Mouse (Mus musculus) embryonic fibroblast, embryonic 13.5 days (primary cell): ENCODE measurements around the gene Gga2. TPM values are rescaled to one million over a fixed set of nuclear protein-coding genes. Genes with fewer than 3 reads are reported as not detected.

ENCODE experiments used
- H3K27ac ChIP-seq: 2 replicates; pipeline ENCODE4 v1.5.1; 2012; ENCODE audit warnings: low read length, control low read depth, inconsistent platforms; ENCODE audit not compliant: insufficient read depth
- H3K4me1 ChIP-seq: 2 replicates; pipeline ENCODE4 v1.6.1; 2011; ENCODE audit warnings: low read length; ENCODE audit not compliant: control insufficient read depth, insufficient read depth
- H3K4me3 ChIP-seq: 2 replicates; pipeline ENCODE4 v1.5.1; 2011; ENCODE audit warnings: mild to moderate bottlenecking, control low read depth, low read length; ENCODE audit not compliant: insufficient read depth
- CTCF ChIP-seq: IDR thresholded peaks from 2 replicates; pipeline ENCODE4 v1.5.1; 2011; ENCODE audit warnings: mild to moderate bottlenecking, control low read depth, low read length, moderate library complexity, borderline replicate concordance; ENCODE audit not compliant: insufficient read depth
- POLR2A ChIP-seq: IDR thresholded peaks from 2 replicates; pipeline ENCODE4 v1.6.1; 2011; ENCODE audit warnings: low read depth, mild to moderate bottlenecking, control low read depth, low read length, moderate library complexity
- polyA plus RNA-seq: library from polyadenylated mRNA; stranded (reverse); fragments of >200 nt; gene quantifications from 2 replicates; pipeline ENCODE4 v1.2.4, GENCODE M21; 2011; ENCODE audit warnings: low read depth; ENCODE audit not compliant: missing spikeins, insufficient read length

Gga2 gene
- polyA plus RNA-seq, 1 experiment: 60.1 TPM

DNA sequence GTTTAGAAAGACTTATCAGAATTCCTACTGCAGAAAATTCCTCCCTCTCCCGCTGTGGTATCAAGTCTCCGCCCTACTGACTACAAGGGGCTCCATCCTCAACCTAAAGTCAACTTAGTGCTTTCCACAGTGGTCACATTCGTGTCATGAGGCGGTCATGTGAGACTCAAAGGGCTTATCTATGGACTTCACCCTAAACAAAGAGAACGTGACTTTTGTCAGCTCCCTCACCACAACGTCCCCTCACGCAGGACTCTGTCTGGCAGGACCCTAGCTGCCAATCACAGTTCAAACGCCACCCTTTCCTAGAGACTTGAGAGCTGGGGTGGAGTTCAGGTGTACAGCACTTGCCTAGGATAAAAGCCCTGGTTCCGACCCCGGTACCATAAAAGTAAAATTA, 8.1 kb downstream of the Gga2 start:
- no peak for TF ChIP-seq CTCF
- no peak for TF ChIP-seq POLR2A
- Histone ChIP-seq H3K27ac (no peak overlapping the region), H3K4me1 (peaks cover 18% of the 10 kb centered on the region; the same call in 1 of the 2 replicates), H3K4me3 (no peak overlapping the region)

- Histone ChIP-seq H3K27ac (no peak overlapping the region), H3K4me1 (peaks cover 18% of the 10 kb centered on the region; the same call in 1 of the 2 replicates), H3K4me3 (no peak overlapping the region)
- no peak for TF ChIP-seq POLR2A
- TF ChIP-seq CTCF: no peak
Observed at GRCm38 (mm10) chr7:122012370-122012769, 8.7 kb downstream of the Gga2 start.

DNA sequence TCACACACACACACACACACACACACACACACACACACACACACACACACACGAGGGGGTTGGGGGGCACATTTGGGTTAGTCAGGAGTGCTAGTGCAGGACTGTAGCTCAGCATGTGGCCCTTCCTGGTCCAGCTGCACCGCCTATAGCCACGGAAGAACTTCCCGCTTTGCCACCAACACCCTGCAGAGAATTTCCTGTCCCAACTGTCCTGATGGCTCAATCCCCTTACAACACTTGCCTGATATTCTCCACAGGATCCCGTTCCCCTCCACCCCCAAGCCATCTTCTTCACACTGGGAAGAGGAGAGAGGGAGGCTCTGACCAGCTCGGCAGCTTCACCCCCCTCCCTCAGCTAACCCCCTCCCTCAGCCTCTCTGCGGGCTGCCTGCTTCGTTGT, 20.6 kb downstream of the Gga2 start:
- Histone ChIP-seq H3K27ac (no peak overlapping the region), H3K4me1 (no peaks in the 10 kb centered on the region), H3K4me3 (no peak overlapping the region)
- TF ChIP-seq POLR2A: no peak
- TF ChIP-seq CTCF: no peak

GRCm38 (mm10) chr7:121995961-121996360, 25.1 kb downstream of the Gga2 start:
- H3K4me1 ChIP-seq: no peaks in the 10 kb centered on the region
- no peak overlapping the region for H3K27ac ChIP-seq
- no peak for TF ChIP-seq POLR2A
- no peak for TF ChIP-seq CTCF
- no peak overlapping the region for H3K4me3 ChIP-seq

DNA sequence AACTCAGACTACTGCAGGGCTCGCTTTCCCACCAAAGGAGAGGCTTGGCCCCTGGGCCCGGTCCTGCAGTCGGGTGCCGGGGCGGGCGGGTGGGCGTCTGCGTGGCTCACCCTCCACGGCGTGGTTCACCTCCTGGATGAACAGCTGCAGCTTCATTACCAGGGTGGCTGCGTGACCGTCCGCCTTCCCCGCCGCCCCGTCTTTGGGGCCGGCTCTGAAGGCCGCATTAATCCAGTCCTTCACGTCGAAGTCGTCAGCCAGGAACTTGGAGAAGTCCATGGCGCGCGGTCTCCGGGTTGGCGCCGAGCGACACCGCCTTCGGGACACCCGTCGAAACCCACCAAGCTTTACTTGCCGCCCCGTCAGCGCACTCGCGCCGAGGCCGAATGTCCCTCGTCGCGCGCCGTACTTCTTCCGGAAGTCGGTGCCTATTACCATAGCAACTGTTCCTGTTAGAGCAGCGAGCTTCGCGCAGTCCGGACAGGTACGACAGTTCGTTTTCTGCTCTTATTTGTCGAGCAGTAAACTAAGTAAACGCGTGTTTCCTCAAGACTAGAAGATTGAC, 39.6 kb downstream of the Gga2 start, which contains the start of gene Cog7:
Gene Cog7 (minus strand): TSS at position 405 of the 565 bp plus-strand sequence.
- H3K27ac ChIP-seq: no peak within 1 kb of the TSS
- no peaks in the 10 kb centered on the region for H3K4me1 ChIP-seq
- H3K4me3 ChIP-seq: peak within 1 kb of the TSS; percentile 66
- TF ChIP-seq POLR2A (peak; percentile 57), CTCF (no peak)

GRCm38 (mm10) chr7:121975031-121975430, 46.0 kb downstream of the Gga2 start:
- no peak for TF ChIP-seq POLR2A
- peak; percentile 69; the same call in 1 of the 2 replicates for TF ChIP-seq CTCF
- no peak overlapping the region for H3K27ac ChIP-seq
- H3K4me1 ChIP-seq: no peaks in the 10 kb centered on the region
- no peak overlapping the region for H3K4me3 ChIP-seq

GRCm38 (mm10) chr7:121971698-121972097, 49.3 kb downstream of the Gga2 start:
- Histone ChIP-seq H3K4me3 (no peak overlapping the region), H3K4me1 (peaks cover 8% of the 10 kb centered on the region; the same call in 1 of the 2 replicates), H3K27ac (no peak overlapping the region)
- no peak for TF ChIP-seq POLR2A
- no peak for TF ChIP-seq CTCF

- peaks cover 8% of the 10 kb centered on the region; the same call in 1 of the 2 replicates for H3K4me1 ChIP-seq
- no peak for TF ChIP-seq CTCF
- no peak for TF ChIP-seq POLR2A
- no peak overlapping the region for H3K27ac ChIP-seq
- no peak overlapping the region for H3K4me3 ChIP-seq
Observed at GRCm38 (mm10) chr7:121970250-121970649, 50.8 kb downstream of the Gga2 start.

GRCm38 (mm10) chr7:121968816-121969215, 52.2 kb downstream of the Gga2 start:
- TF ChIP-seq CTCF: no peak
- TF ChIP-seq POLR2A: no peak
- peak overlapping the region; percentile 74 for H3K27ac ChIP-seq
- H3K4me3 ChIP-seq: no peak overlapping the region
- peaks cover 8% of the 10 kb centered on the region; the same call in 1 of the 2 replicates for H3K4me1 ChIP-seq

DNA sequence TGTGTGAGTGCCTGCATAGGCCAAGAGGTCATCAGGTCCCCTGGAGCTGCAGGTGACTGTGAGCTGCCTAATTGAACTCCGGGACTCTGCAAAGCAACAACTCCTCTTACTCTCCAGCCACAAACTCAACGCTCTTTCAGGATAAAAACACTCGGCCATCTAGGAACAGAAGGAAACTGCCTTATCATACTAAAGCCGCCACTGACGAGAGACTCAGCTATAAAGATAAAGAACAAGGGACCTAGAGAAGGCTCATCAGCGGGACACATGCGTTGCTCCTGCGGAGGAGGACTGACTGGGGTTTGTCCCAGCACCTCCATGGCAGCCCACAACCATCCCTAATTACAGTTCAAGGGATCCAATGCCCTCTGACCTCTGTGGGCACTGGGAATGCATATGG, 52.8 kb downstream of the Gga2 start:
- TF ChIP-seq CTCF: no peak
- TF ChIP-seq POLR2A: no peak
- Histone ChIP-seq H3K27ac (peak overlapping the region; percentile 15), H3K4me3 (no peak overlapping the region), H3K4me1 (peaks cover 8% of the 10 kb centered on the region; the same call in 1 of the 2 replicates)
